Mouse (Mus musculus): ENCODE results near the gene Map3k11. TPM values are rescaled to one million over a fixed set of nuclear protein-coding genes. Genes with fewer than 3 reads are reported as not detected.

Gene Map3k11
- polyA plus RNA-seq (2021), result 45.5 TPM

DNA sequence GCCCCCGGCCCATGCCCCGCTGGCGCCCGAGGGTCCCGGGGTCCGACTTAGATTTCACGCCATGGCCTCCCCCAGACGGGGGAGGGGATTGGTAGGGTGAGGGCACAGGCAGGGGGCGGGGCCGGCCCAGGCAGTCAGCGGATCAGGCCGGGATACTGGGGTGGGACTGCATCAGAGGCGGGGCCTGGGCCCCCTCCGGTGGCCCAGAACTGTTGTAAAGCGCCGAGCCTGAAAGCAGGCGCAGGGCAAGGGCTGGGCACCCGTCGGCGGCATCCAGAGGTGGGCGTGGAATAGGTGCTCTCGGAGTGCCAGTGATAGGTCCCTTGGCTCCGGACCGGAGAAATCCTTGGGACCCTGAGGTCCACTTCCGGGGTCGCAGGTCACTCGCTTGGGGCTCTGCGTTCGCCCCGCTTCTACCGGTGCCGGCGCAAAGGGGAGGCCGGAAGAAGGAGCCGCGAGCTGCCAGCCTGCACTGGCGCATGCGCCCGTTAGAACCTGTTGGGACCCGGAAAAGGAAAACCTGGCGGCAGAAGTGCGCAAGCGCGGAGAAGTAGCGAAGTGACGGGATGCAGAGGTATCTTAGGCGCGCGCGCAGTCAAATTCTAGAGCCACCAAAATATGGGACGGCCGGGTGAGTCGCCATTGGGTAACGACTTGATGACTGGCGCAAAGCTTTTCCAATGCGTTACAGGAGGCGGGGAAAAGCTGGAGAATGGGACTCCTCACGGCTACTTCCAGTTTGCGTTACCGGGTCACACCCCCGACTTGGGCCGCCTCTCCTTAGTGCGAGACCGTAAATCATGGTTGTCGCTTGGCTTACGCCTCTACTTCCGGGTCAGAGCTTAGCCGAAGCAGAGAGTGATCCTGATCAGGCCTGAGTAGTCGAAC is at the start of gene Map3k11, which contains the start of gene Pcnx3:
TSS of gene Map3k11 (plus strand) at position 543 of the 888 bp plus-strand sequence.
TSS of gene Pcnx3 (minus strand) at position 709 of the 888 bp plus-strand sequence.
- peak; percentile 54 for ATAC-seq
- DNase-seq (ENCODE audit: low read depth, low spot score), result peak; percentile 97
- CTCF ChIA-PET, result interaction anchor here (0.9 to 1.8 kb wide), 3 partner anchors 61 to 120 kb away, joined by 3 to 6 read pairs (median 6); partner anchors contain the start of gene Ap5b1
- POLR2A ChIA-PET, result interaction anchor here (0.7 to 1.3 kb wide), 5 partner anchors 16 to 499 kb away, joined by 3 read pairs; partner anchors contain the start of gene Rela
- TF ChIP-seq CTCF (IDR thresholded peaks at IDR 0.05), result no peak
- no peaks in the 10 kb centered on the region for H3K27me3 ChIP-seq
- in situ Hi-C loops (cut with MboI; ENCODE audit: low pct_unique_long_range_greater_than_20kb), result no loop called here

DNA sequence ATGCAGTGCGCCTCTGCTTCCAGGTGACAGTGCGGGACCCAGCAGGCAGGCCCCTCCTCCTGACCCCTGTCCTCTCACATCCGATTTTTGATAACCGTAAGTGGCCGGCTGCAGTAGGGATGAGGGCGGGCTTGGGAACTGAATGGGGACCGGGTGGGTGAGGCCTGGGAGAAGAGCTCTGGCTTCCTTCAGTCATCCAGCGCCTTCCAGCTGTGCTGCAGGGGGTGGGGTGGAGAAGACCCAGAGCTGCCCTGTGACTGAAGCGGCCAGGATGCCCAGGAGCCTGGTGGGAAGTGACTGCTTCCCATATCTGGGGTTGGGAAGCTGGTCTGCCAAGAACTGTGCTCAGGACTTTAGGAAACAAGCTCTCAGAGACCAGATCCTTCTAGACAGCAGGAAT is 48.2 kb upstream of the Map3k11 start:
- TF ChIP-seq CTCF (IDR thresholded peaks at IDR 0.05), result no peak
- DNase-seq (ENCODE audit: low read depth, low spot score), result no peak
- in situ Hi-C loops (cut with MboI; ENCODE audit: low pct_unique_long_range_greater_than_20kb), result no loop called here
- ChIA-PET CTCF (no interaction called here), POLR2A (interaction anchor here (0.7 to 1.1 kb wide), 2 partner anchors 12 to 126 kb away, joined by 3 read pairs; no protein-coding TSS in a partner anchor)
- H3K27me3 ChIP-seq, result no peaks in the 10 kb centered on the region
- no peak for ATAC-seq

DNA sequence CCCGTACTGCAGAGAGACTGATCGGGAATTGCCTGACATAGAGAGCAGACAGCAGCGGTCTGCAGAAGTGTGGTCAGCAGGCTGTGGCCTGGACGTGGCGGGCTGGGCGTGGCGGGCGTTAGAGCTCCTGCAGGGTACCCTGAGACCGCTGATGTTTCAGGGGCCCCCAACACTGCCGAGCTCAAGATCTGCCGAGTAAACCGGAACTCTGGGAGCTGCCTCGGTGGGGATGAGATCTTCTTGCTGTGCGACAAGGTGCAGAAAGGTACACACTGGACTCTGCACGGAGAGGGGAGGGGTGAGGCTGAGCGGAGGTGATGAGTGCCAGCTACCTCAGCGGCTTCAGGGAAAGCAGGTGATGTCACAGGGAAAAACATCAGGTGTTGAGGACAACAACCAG is 47.5 kb upstream of the Map3k11 start:
- TF ChIP-seq CTCF (IDR thresholded peaks at IDR 0.05), result no peak
- ATAC-seq (no peak), DNase-seq (ENCODE audit: low read depth, low spot score) (no peak)
- CTCF ChIA-PET, result no interaction called here
- in situ Hi-C loops (cut with MboI; ENCODE audit: low pct_unique_long_range_greater_than_20kb), result no loop called here
- POLR2A ChIA-PET, result interaction anchor here (1.1 kb wide), 1 partner anchor 20 kb away, joined by 3 read pairs; no protein-coding TSS in a partner anchor
- no peaks in the 10 kb centered on the region for H3K27me3 ChIP-seq

DNA sequence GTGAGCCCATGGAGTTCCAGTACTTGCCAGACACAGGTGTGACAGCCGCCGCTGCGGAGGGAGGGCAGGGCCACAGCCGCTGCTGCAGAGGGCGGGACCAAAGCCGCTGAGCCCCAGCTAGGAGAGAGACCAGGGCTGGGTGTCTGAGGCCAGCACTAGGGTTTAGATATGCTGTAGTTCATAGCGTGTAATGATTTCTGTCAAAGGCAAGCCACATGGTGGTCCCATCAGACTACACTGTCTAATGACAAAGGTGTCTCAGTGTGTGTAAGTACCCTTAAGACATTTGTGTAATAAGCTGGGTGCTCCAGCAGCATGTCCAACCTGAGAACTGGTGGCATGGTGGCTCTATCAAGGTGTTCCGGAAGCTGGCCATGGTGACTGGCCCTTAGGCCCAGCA is 46.9 kb upstream of the Map3k11 start:
- DNase-seq (ENCODE audit: low read depth, low spot score), result no peak
- no peak for ATAC-seq
- POLR2A ChIA-PET, result interaction anchor here (0.8 to 1.1 kb wide), 2 partner anchors 19 to 424 kb away, joined by 3 read pairs; no protein-coding TSS in a partner anchor
- in situ Hi-C loops (cut with MboI; ENCODE audit: low pct_unique_long_range_greater_than_20kb), result no loop called here
- H3K27me3 ChIP-seq, result no peaks in the 10 kb centered on the region
- CTCF ChIA-PET, result no interaction called here
- TF ChIP-seq CTCF (IDR thresholded peaks at IDR 0.05), result no peak

DNA sequence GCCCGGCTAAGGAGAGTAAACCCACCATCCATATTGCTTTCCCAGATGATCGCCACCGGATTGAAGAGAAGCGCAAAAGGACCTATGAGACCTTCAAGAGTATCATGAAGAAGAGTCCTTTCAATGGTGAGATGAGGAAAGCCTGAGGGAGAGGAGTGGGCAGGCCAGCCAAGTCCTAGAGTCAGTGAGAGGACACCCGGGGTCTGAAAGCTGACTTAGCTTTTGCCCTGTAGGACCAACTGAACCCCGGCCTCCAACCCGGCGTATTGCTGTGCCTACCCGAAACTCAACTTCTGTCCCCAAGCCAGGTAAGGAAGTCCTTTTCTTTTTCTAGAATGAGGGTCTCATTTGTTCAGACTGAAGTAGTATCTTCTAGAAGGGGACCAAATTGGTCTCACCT is 43.3 kb upstream of the Map3k11 start:
- CTCF ChIA-PET, result interaction anchor here (1.7 kb wide), 1 partner anchor 10 kb away, joined by 4 read pairs; no protein-coding TSS in a partner anchor
- in situ Hi-C loops (cut with MboI; ENCODE audit: low pct_unique_long_range_greater_than_20kb), result no loop called here
- no peaks in the 10 kb centered on the region for H3K27me3 ChIP-seq
- ATAC-seq (no peak), DNase-seq (ENCODE audit: low read depth, low spot score) (no peak)
- POLR2A ChIA-PET, result interaction anchor here (0.6 kb wide), 1 partner anchor 23 kb away, joined by 3 read pairs; no protein-coding TSS in a partner anchor
- TF ChIP-seq CTCF (IDR thresholded peaks at IDR 0.05), result no peak

DNA sequence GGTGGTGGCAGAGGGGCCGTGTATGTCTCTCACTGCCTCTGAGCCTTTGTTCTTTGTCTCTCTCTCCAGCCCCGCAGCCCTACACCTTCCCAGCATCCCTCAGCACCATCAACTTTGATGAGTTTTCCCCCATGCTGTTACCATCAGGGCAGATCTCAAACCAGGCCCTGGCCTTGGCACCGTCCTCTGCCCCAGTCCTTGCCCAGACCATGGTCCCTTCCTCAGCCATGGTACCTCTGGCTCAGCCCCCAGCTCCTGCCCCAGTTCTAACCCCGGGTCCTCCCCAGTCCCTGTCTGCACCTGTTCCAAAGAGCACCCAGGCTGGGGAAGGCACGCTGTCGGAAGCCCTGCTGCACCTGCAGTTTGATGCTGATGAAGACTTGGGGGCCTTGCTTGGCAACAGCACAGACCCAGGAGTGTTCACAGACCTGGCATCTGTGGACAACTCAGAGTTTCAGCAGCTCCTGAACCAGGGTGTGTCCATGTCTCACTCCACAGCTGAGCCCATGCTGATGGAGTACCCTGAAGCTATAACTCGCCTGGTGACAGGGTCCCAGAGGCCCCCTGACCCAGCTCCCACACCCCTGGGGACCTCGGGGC is 41.7 kb upstream of the Map3k11 start:
- no peaks in the 10 kb centered on the region for H3K27me3 ChIP-seq
- POLR2A ChIA-PET, result no interaction called here
- in situ Hi-C loops (cut with MboI; ENCODE audit: low pct_unique_long_range_greater_than_20kb), result no loop called here
- DNase-seq (ENCODE audit: low read depth, low spot score) (no peak), ATAC-seq (no peak)
- TF ChIP-seq CTCF (IDR thresholded peaks at IDR 0.05), result no peak
- CTCF ChIA-PET, result interaction anchor here (1.5 to 1.7 kb wide), 2 partner anchors 9 to 140 kb away, joined by 4 read pairs; no protein-coding TSS in a partner anchor

DNA sequence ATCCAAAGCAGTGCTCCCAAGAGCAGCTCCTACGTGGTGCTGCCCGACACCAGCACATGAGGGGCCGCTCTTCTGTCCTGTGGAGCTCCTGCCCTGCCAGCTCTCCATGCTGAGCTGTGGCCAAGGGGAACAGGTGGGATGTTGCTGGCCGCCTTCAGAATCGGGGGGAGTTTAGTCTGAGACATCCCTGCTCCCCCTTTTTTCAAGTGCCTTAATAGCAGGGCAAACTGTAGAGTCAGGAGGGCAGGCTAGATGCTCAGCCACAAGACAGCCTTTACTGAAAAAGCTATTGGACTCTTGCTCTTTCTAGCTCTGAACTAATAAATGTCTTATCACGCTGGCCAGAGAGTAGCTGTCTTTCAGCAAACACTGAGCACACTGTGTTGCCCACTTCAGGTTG is 40.8 kb upstream of the Map3k11 start:
- TF ChIP-seq CTCF (IDR thresholded peaks at IDR 0.05), result no peak
- DNase-seq (ENCODE audit: low read depth, low spot score) (no peak), ATAC-seq (no peak)
- POLR2A ChIA-PET, result no interaction called here
- in situ Hi-C loops (cut with MboI; ENCODE audit: low pct_unique_long_range_greater_than_20kb), result no loop called here
- CTCF ChIA-PET, result interaction anchor here (1.5 kb wide), 1 partner anchor 139 kb away, joined by 4 read pairs; no protein-coding TSS in a partner anchor
- H3K27me3 ChIP-seq, result no peaks in the 10 kb centered on the region

DNA sequence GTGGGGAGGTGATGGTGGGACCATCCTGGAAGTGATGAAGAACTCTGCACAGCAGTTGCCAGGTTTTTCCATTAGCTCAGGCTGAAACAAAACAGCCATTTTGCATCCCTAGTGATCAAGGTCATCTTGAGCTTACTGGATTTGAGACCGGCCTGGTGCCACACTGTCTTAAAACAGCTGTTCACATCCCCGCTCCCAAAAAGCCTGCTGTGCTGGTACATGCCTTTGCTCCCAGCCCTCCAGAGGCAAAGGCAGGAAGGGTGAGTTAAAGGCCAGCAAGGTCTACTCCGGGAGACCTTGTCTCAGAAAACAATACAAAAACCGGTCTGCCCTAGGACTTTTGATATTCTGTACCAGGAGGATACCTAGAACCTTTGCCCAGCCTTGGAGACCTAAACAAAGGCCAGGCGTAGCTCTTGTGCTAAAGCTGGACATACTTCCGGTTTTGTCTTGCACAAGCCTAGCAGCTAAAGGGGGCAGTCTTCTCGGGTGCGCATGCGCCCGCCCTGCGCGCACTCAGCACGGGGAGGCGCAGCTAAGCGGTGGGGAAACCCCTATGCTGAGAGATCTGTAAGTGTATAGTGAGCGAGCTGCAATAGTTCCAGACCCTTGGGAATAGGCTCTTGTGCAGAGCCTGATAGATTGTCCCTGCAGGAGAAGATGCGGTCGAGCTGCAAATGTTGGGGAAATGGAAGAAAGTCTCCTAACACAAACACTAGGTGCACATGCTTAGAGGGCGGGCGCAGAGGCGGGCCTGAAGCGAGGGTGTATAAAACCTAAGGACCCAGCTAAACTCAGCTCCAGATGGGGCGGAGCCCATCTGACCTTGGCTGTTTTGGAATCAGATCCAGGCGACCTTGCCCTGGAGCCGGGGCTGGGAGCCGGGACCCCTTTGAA is 39.9 kb upstream of the Map3k11 start:
- DNase-seq (ENCODE audit: low read depth, low spot score) (no peak), ATAC-seq (peak; percentile 20)
- TF ChIP-seq CTCF (IDR thresholded peaks at IDR 0.05), result no peak
- CTCF ChIA-PET, result interaction anchor here (0.8 to 1.4 kb wide), 2 partner anchors 12 to 21 kb away, joined by 3 to 5 read pairs; no protein-coding TSS in a partner anchor
- in situ Hi-C loops (cut with MboI; ENCODE audit: low pct_unique_long_range_greater_than_20kb), result no loop called here
- no peaks in the 10 kb centered on the region for H3K27me3 ChIP-seq
- POLR2A ChIA-PET, result interaction anchor here (0.9 to 1.4 kb wide), 4 partner anchors 11 to 151 kb away, joined by 3 to 6 read pairs (median 4); partner anchors contain the start of genes Rela and Sipa1

DNA sequence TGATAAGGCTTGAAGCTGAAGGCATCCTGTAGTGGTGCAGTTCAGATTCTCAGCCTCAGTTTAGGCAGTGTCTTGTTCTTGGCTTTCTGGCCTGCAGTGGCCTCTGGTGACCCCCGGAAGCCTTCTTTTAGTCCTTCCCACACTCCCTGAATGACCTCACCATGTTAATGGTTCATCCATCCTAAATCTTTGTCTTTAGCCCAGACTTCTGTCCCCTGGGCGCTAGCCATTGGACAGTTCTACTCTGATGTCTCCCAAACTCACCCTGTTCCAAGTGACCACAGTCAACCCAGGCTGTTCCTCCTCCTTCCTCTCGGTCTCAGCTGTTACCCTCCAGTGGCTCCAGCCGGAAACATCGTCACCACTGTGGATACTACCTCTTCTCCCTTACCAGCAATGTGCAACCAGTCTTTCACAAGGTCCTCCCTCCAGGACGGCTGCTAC is 39.2 kb upstream of the Map3k11 start:
- ChIA-PET CTCF (interaction anchor here (1.4 kb wide), 1 partner anchor 21 kb away, joined by 5 read pairs; no protein-coding TSS in a partner anchor), POLR2A (interaction anchor here (0.9 to 1.4 kb wide), 4 partner anchors 12 to 150 kb away, joined by 3 to 6 read pairs (median 4); partner anchors contain the start of genes Rela and Sipa1)
- ATAC-seq (peak; percentile 11), DNase-seq (ENCODE audit: low read depth, low spot score) (no peak)
- in situ Hi-C loops (cut with MboI; ENCODE audit: low pct_unique_long_range_greater_than_20kb), result no loop called here
- no peak for TF ChIP-seq CTCF (IDR thresholded peaks at IDR 0.05)
- no peaks in the 10 kb centered on the region for H3K27me3 ChIP-seq

Data from Patski (cell line).